Comparison of ENCODE assay signal across 24 mouse cellular contexts in genomic region chr1:34200791-34201190, GRCm38 (mm10).
DNase-seq lines count a peak whose midpoint lies in the region; ATAC-seq and TF ChIP-seq lines count a peak whose summit lies in the region.
"Had no signal": no experiment of that assay in that cellular context is flagged by ENCODE, and none has a peak within 500 bp of the region (broad histone marks: within the 10 kb centered on the region; RNA-seq: fewer than 3 reads in every experiment).

No protein-coding gene starts in this region.

- intact Hi-C loops in heart, postnatal 36 days (cut with DNase I) = loop anchor here (5.0 kb wide), 1 partner anchor 212 kb away; no protein-coding TSS in a partner anchor
- intact Hi-C loops in gastrocnemius, adult 2 months (cut with DNase I) = no loop called here

- H3K4me2 ChIP-seq in myocyte (ENCODE audit: low read depth) = no peak overlapping the region

- peak; percentile 91 for DNase-seq in heart, adult 11 months
- DNase-seq in heart, postnatal 36 days = no peak
- DNase-seq in G1E (ENCODE audit: low spot score) (no peak), MN1 (ENCODE audit: low spot score) (no peak)
- no peak for DNase-seq in gastrocnemius, adult 2 months
- no peak for DNase-seq in right cerebral cortex, postnatal 10 days (ENCODE audit: low spot score in 2 of 2)
- DNase-seq: adrenal gland, adult 2 months; adrenal gland, adult 8-10 months; adrenal gland, postnatal 10 days; adrenal gland, postnatal 14 days; adrenal gland, postnatal 25 days; adrenal gland, postnatal 36 days; B cell, adult 2 months; cerebellum, adult 11 months; cerebellum, adult 11-12 months; cerebellum, adult 18-20 months; cerebellum, adult 2 months; cerebellum, adult 8-10 months had no signal

- no peak for ATAC-seq in G1E (ENCODE audit: extremely low read depth, insufficient number of reproducible peaks, low FRiP score, poor library complexity, severe bottlenecking)
- ATAC-seq: activated CD4-positive, CD25-positive, alpha-beta regulatory T cell, adult 4 months; CD4-positive, CD25-positive, alpha-beta regulatory T cell, adult 4 months; Patski had no signal

- no peaks in the 10 kb centered on the region for H3K27me3 ChIP-seq in E14TG2a.4 (ENCODE audit: insufficient read depth, low read length)
- H3K27me3 ChIP-seq in G1E (ENCODE audit: insufficient read depth, low read length) = peaks cover 3% of the 10 kb centered on the region; the same call in 1 of the 2 replicates
- no peaks in the 10 kb centered on the region for H3K27me3 ChIP-seq in myocyte (ENCODE audit: control insufficient read depth, insufficient read depth, insufficient read length)
- H3K27me3 ChIP-seq: CH12.LX, Patski had no signal

- H3K27ac ChIP-seq in gastrocnemius, adult 2 months = no peak overlapping the region

- no peaks in the 10 kb centered on the region for H3K79me2 ChIP-seq in myocyte (ENCODE audit: control insufficient read depth, insufficient read depth)

- no peak overlapping the region for H3ac ChIP-seq in myocyte (ENCODE audit: control insufficient read depth, insufficient read length)

- H3K4me1 ChIP-seq in E14TG2a.4 (replicated peaks; ENCODE audit: low read depth, low read length) (peaks cover 21% of the 10 kb centered on the region), G1E (ENCODE audit: insufficient read depth, low read depth, low read length) (no peaks in the 10 kb centered on the region)

- TF ChIP-seq POLR2A in myocyte (IDR thresholded peaks at IDR 0.05; ENCODE audit: insufficient read length, low read depth) = no peak

- H3K9me3 ChIP-seq in E14TG2a.4 (ENCODE audit: low read length) (no peaks in the 10 kb centered on the region), G1E (replicated peaks) (no peaks in the 10 kb centered on the region)

- H3K36me3 ChIP-seq in E14TG2a.4 (ENCODE audit: insufficient read depth, low read length) = peaks cover 96% of the 10 kb centered on the region
- H3K36me3 ChIP-seq in G1E (replicated peaks) = no peaks in the 10 kb centered on the region
- peaks cover 78% of the 10 kb centered on the region for H3K36me3 ChIP-seq in myocyte (ENCODE audit: control insufficient read depth, insufficient read depth)

- H3K4me3 ChIP-seq in E14TG2a.4 (replicated peaks; ENCODE audit: low read length) = no peak overlapping the region
- H3K4me3 ChIP-seq in G1E (ENCODE audit: low read depth, low read length) = no peak overlapping the region
- H3K4me3 ChIP-seq in myocyte = no peak overlapping the region
- H3K4me3 ChIP-seq in gastrocnemius, adult 2 months = no peak overlapping the region

- TF ChIP-seq CTCF in E14TG2a.4 (conservative IDR thresholded peaks at IDR 0.05; ENCODE audit: low read length) (0 out of 2 replicates have a peak, but pooled peaks have one; percentile 2), G1E (IDR thresholded peaks at IDR 0.05; ENCODE audit: low read depth, low read length) (0 out of 2 replicates have a peak, but pooled peaks have one; percentile 0)
- TF ChIP-seq CTCF in gastrocnemius, adult 2 months (IDR thresholded peaks at IDR 0.05) = no peak

TF ChIP-seq in myocyte, 11 proteins besides CTCF, POLR2A, EP300 and RAD21:
- no peak for TF ChIP-seq REST (IDR thresholded peaks at IDR 0.05; ENCODE audit: insufficient read depth, insufficient read length)
- peak; percentile 32 for TF ChIP-seq POLR2AphosphoS2 (IDR thresholded peaks at IDR 0.05; ENCODE audit: insufficient read length, low read depth)
TF ChIP-seq in myocyte: peak in this region for 1.
